ENCODE assay signal across 29 mouse cellular contexts in the genomic region with DNA sequence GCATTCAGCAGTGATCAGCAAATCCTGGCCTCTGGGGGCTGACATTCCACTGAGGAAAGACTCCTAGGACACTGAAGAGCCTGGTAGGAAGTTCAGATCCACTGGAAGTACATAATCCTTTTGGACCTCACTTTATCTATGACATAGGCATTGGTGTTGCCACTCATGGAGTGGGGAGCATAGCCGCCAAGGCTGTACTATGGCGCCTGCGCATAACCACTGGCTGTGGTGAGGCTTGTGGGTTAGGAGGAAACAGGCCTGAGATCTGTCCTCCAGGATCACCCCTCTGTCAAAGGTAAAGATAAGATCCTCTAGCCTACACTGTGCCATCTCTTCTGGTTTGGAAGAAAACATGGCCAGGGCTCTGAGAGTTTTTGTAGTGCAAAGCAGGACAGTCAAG.
DNase-seq lines count a peak whose midpoint lies in the region; ATAC-seq and TF ChIP-seq lines count a peak whose summit lies in the region.
"Had no signal": no experiment of that assay in that cellular context is flagged by ENCODE, and none has a peak within 500 bp of the region (broad histone marks: within the 10 kb centered on the region; RNA-seq: fewer than 3 reads in every experiment).

No protein-coding gene starts in this region.

- TF ChIP-seq POLR2A in olfactory bulb, adult 2 months (IDR thresholded peaks at IDR 0.05; ENCODE audit: insufficient read depth, low read depth, low read length) = no peak

- 99% methylated on average over 3 of the region's 3 CpGs for WGBS in forebrain, embryonic 15.5 days
- WGBS in forebrain, embryonic 16.5 days = 99% methylated on average over 3 of the region's 3 CpGs
- WGBS in embryonic facial prominence, embryonic 10.5 days = 93% methylated on average over 3 of the region's 3 CpGs
- 100% methylated on average over 3 of the region's 3 CpGs for WGBS in olfactory bulb, adult 2 months

- no peak overlapping the region for H3K4me2 ChIP-seq in forebrain, embryonic 15.5 days (replicated peaks)
- H3K4me2 ChIP-seq in forebrain, embryonic 16.5 days (ENCODE audit: low read length) = no peak overlapping the region
- H3K4me2 ChIP-seq: embryonic facial prominence, embryonic 15.5 days; forebrain, embryonic 13.5 days; heart, embryonic 12.5 days; heart, embryonic 15.5 days; hindbrain, embryonic 13.5 days; intestine, embryonic 15.5 days had no signal

- intact Hi-C loops in gastrocnemius, adult 2 months (cut with DNase I) = no loop called here

- peaks cover 13% of the 10 kb centered on the region for H3K4me1 ChIP-seq in forebrain, embryonic 15.5 days
- H3K4me1 ChIP-seq in forebrain, embryonic 16.5 days (replicated peaks; ENCODE audit: control insufficient read depth, insufficient read depth, low read length) = peaks cover 4% of the 10 kb centered on the region
- no peaks in the 10 kb centered on the region; the same call in 1 of the 2 replicates for H3K4me1 ChIP-seq in embryonic facial prominence, embryonic 10.5 days
- peaks cover 16% of the 10 kb centered on the region for H3K4me1 ChIP-seq in olfactory bulb, adult 2 months (ENCODE audit: control insufficient read depth, insufficient read depth, low read length)
- H3K4me1 ChIP-seq: heart, embryonic 15.5 days; intestine, embryonic 15.5 days had no signal

- no peak for DNase-seq in embryonic facial prominence, embryonic 10.5 days (ENCODE audit: low spot score)
- DNase-seq in gastrocnemius, adult 2 months = no peak
- DNase-seq in retina, postnatal 1 day = no peak
- DNase-seq: adrenal gland, postnatal 10 days; adrenal gland, postnatal 36 days; cerebellum, adult 18-20 months; cerebellum, adult 9-10 months; cerebellum, postnatal 25 days; embryo, embryonic 11 days; gastrocnemius, postnatal 14 days; heart, adult 18-20 months; heart, postnatal 10 days; heart, postnatal 36 days; kidney, adult 11 months had no signal

- TF ChIP-seq CTCF in olfactory bulb, adult 2 months (IDR thresholded peaks at IDR 0.05; ENCODE audit: insufficient read depth, low read depth, low read length) = no peak
- TF ChIP-seq CTCF in gastrocnemius, adult 2 months (IDR thresholded peaks at IDR 0.05) = no peak

- no peaks in the 10 kb centered on the region for H3K9me3 ChIP-seq in forebrain, embryonic 15.5 days
- H3K9me3 ChIP-seq in forebrain, embryonic 16.5 days (ENCODE audit: control insufficient read depth, low read length) = no peaks in the 10 kb centered on the region
- H3K9me3 ChIP-seq in embryonic facial prominence, embryonic 10.5 days = no peaks in the 10 kb centered on the region
- H3K9me3 ChIP-seq: embryonic facial prominence, embryonic 15.5 days; forebrain, embryonic 13.5 days; G1E; heart, embryonic 12.5 days; heart, embryonic 15.5 days; hindbrain, embryonic 10.5 days; hindbrain, embryonic 13.5 days; intestine, embryonic 15.5 days had no signal

- H3K27ac ChIP-seq in forebrain, embryonic 15.5 days (replicated peaks) = 0 out of 2 replicates have a peak overlapping the region, but pooled peaks have one; percentile 10
- H3K27ac ChIP-seq in forebrain, embryonic 16.5 days (ENCODE audit: low read length) = no peak overlapping the region
- H3K27ac ChIP-seq in embryonic facial prominence, embryonic 10.5 days (replicated peaks) = 0 out of 2 replicates have a peak overlapping the region, but pooled peaks have one; percentile 19
- H3K27ac ChIP-seq in olfactory bulb, adult 2 months (ENCODE audit: insufficient read depth, low read depth, low read length) = peak overlapping the region; percentile 71
- no peak overlapping the region for H3K27ac ChIP-seq in gastrocnemius, adult 2 months
- H3K27ac ChIP-seq: embryonic facial prominence, embryonic 15.5 days; forebrain, embryonic 13.5 days; heart, embryonic 15.5 days; hindbrain, embryonic 10.5 days; hindbrain, embryonic 13.5 days; intestine, embryonic 15.5 days had no signal

- peaks cover 4% of the 10 kb centered on the region; the same call in 1 of the 2 replicates for H3K36me3 ChIP-seq in forebrain, embryonic 15.5 days
- H3K36me3 ChIP-seq in forebrain, embryonic 16.5 days (ENCODE audit: control insufficient read depth, insufficient read depth) = no peaks in the 10 kb centered on the region
- H3K36me3 ChIP-seq in embryonic facial prominence, embryonic 10.5 days (replicated peaks) = peaks cover 53% of the 10 kb centered on the region
- H3K36me3 ChIP-seq: embryonic facial prominence, embryonic 15.5 days; G1E; heart, embryonic 12.5 days; heart, embryonic 15.5 days; intestine, embryonic 15.5 days had no signal

- H3K9ac ChIP-seq in forebrain, embryonic 15.5 days (replicated peaks) = no peak overlapping the region
- no peak overlapping the region for H3K9ac ChIP-seq in forebrain, embryonic 16.5 days (replicated peaks; ENCODE audit: low read depth, low read length)
- H3K9ac ChIP-seq: embryonic facial prominence, embryonic 15.5 days; forebrain, embryonic 13.5 days; heart, embryonic 12.5 days; heart, embryonic 15.5 days; hindbrain, embryonic 13.5 days; intestine, embryonic 15.5 days had no signal

- ATAC-seq in forebrain, embryonic 15.5 days (replicated peaks) = no peak
- ATAC-seq in forebrain, embryonic 16.5 days = no peak
- 0 out of 2 replicates have a peak, but pooled peaks have one; percentile 33 for ATAC-seq in granulocyte monocyte progenitor cell, adult 5-6 weeks (replicated peaks; ENCODE audit: poor library complexity, severe bottlenecking)
- ATAC-seq: forebrain, embryonic 13.5 days; hindbrain, embryonic 16.5 days; intestine, embryonic 15.5 days; Patski had no signal

- no peaks in the 10 kb centered on the region for H3K27me3 ChIP-seq in forebrain, embryonic 15.5 days
- H3K27me3 ChIP-seq in forebrain, embryonic 16.5 days (replicated peaks; ENCODE audit: control insufficient read depth, insufficient read depth, low read length) = no peaks in the 10 kb centered on the region
- no peaks in the 10 kb centered on the region for H3K27me3 ChIP-seq in embryonic facial prominence, embryonic 10.5 days (replicated peaks; ENCODE audit: low read depth, poor library complexity, severe bottlenecking)
- H3K27me3 ChIP-seq: CH12.LX; embryonic facial prominence, embryonic 15.5 days; forebrain, embryonic 13.5 days; heart, embryonic 12.5 days; heart, embryonic 15.5 days; hindbrain, embryonic 13.5 days; intestine, embryonic 15.5 days; Patski had no signal

- no peak overlapping the region for H3K4me3 ChIP-seq in forebrain, embryonic 15.5 days
- no peak overlapping the region for H3K4me3 ChIP-seq in forebrain, embryonic 16.5 days (replicated peaks; ENCODE audit: low read length)
- no peak overlapping the region for H3K4me3 ChIP-seq in embryonic facial prominence, embryonic 10.5 days
- no peak overlapping the region for H3K4me3 ChIP-seq in olfactory bulb, adult 2 months (ENCODE audit: insufficient read depth, low read depth, low read length)
- H3K4me3 ChIP-seq in gastrocnemius, adult 2 months = no peak overlapping the region
- H3K4me3 ChIP-seq: embryonic facial prominence, embryonic 15.5 days; forebrain, embryonic 13.5 days; heart, embryonic 12.5 days; heart, embryonic 15.5 days; hindbrain, embryonic 10.5 days; hindbrain, embryonic 13.5 days; intestine, embryonic 15.5 days had no signal

Comparison
In these comparisons a context has a peak if more than half of its experiments do, and no peak if none do; other contexts are left out.
1. H3K27ac ChIP-seq: peak in forebrain, embryonic 15.5 days (single experiment), embryonic facial prominence, embryonic 10.5 days (single experiment) and olfactory bulb, adult 2 months (single experiment); none in forebrain, embryonic 16.5 days (single experiment) and gastrocnemius, adult 2 months (single experiment).